Mouse (Mus musculus) hindbrain, embryonic 13.5 days (tissue): Measurements from ENCODE around the gene Pycard. TPM values are rescaled to one million over a fixed set of nuclear protein-coding genes. Genes with fewer than 3 reads are reported as not detected.

Experiments used
- ATAC-seq: fragments of 200-750 bp; cut with Nextera tagmentation; 2 replicates; pipeline ENCODE4 v1.8.0; 2017; ENCODE audit warnings: moderate TSS enrichment; ENCODE audit not compliant: low FRiP score
- H3K27ac ChIP-seq: fragments of 300-500 bp; sonication (generic); 2 replicates; pipeline ENCODE4 v1.5.1; 2015; ENCODE audit warnings: inconsistent platforms, mild to moderate bottlenecking, moderate library complexity
- H3K27me3 ChIP-seq: fragments of 300-500 bp; sonication (generic); 2 replicates; pipeline ENCODE4 v1.6.1; 2015; ENCODE audit warnings: mild to moderate bottlenecking, inconsistent platforms
- H3K36me3 ChIP-seq: fragments of 300-500 bp; sonication (generic); 2 replicates; pipeline ENCODE4 v1.6.1; 2015; ENCODE audit warnings: mild to moderate bottlenecking, inconsistent platforms
- H3K4me1 ChIP-seq: fragments of 300-500 bp; sonication (generic); replicated peaks from 2 replicates; pipeline ENCODE4 v1.6.1; 2015; ENCODE audit warnings: inconsistent platforms
- H3K4me2 ChIP-seq: fragments of 300-500 bp; sonication (generic); 2 replicates; pipeline ENCODE4 v1.6.1; 2015; ENCODE audit warnings: inconsistent platforms, mild to moderate bottlenecking, moderate library complexity
- H3K4me3 ChIP-seq: fragments of 300-500 bp; sonication (generic); 2 replicates; pipeline ENCODE4 v1.5.1; 2015; ENCODE audit warnings: mild to moderate bottlenecking, inconsistent platforms
- H3K9ac ChIP-seq: fragments of 300-500 bp; sonication (generic); 2 replicates; pipeline ENCODE4 v1.6.1; 2015; ENCODE audit warnings: mild to moderate bottlenecking, inconsistent platforms
- H3K9me3 ChIP-seq: fragments of 300-500 bp; sonication (generic); 2 replicates; pipeline ENCODE4 v1.6.1; 2016; ENCODE audit warnings: inconsistent platforms
- WGBS: fragments of 180-500 bp; shearing (Covaris S2); methylation state at CpG from one replicate; pipeline ENCODE4 v1.1.7; 2015; 5-methylcytosine and 5-hydroxymethylcytosine counted together
- polyA plus RNA-seq: library from polyadenylated mRNA; unstranded; fragments of >200 nt; fragmentation: Nextera tagmentation; extraction: Ambion mirVana; gene quantifications from 2 replicates; pipeline ENCODE4 v1.2.1, GENCODE M21; 2015

Gene Pycard
- polyA plus RNA-seq, 1 experiment from 2014 or later = 8.2 TPM

DNA sequence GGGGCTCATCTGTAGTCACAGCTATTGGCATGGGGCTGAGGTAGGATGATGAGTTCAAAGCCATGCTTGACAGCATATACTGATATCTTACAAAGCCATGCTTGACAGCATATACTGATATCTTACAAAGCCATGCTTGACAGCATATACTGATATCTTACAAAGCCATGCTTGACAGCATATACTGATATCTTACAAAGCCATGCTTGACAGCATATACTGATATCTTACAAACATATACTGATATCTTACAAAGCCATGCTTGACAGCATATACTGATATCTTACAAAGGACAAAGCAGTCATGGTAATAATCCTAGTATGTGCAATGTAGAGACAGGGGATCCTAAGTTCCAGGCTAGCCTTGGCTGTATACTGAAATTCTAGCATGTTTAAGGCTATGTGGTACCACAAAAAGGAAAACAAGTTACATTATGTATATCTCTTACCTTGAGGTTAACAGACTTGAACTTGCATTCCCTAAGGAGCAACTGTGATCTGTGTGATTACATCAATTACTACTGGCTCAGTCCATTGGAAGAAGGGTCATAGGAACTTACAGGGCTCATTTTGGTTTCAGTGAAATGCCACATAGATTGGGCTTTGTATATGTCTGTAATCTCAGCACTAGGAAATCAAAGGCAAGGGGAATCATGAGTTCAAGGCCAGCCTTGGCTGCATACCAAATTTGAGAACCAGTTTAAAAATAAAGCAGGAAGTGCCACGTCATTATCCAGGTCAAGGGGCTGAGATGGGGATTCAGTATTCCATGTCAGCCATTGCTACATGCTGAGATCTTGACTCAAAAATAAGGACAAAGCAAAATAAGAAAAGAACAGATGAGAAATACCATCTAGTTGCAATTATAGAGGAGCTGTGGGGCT, 6.6 kb upstream of the Pycard start:
- H3K4me2 ChIP-seq = no peak overlapping the region
- no peak overlapping the region for H3K9ac ChIP-seq
- H3K27me3 ChIP-seq = peaks cover 18% of the 10 kb centered on the region
- ATAC-seq = no peak
- no peak overlapping the region for H3K27ac ChIP-seq
- H3K36me3 ChIP-seq = no peaks in the 10 kb centered on the region
- 71% methylated on average over 1 of the region's 1 CpGs for WGBS
- no peak overlapping the region for H3K4me3 ChIP-seq
- H3K4me1 ChIP-seq = peaks cover 11% of the 10 kb centered on the region
- H3K9me3 ChIP-seq = no peaks in the 10 kb centered on the region

DNA sequence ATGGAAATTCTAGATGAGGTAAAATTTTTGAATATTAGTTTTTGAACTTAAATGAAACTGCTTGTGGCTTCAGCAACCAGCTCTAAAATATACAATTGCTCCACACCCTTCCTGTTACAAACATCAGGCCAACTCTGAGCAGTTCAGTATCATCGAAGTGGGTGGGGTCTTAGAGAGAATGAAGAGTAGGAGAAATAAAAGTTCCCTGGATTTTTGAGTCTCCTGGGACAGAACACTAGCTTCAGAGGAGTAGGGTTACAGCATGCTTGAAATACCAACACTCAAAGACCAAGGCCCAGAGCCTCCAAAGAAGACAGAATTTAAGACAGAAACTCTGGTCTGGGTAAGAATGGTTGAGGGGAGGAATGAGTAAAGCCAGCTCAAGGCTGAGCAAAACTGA, 5.8 kb upstream of the Pycard start:
- Histone ChIP-seq H3K4me1 (peaks cover 5% of the 10 kb centered on the region), H3K36me3 (no peaks in the 10 kb centered on the region), H3K4me3 (no peak overlapping the region), H3K4me2 (no peak overlapping the region), H3K27ac (no peak overlapping the region), H3K9me3 (no peaks in the 10 kb centered on the region), H3K27me3 (peaks cover 10% of the 10 kb centered on the region), H3K9ac (no peak overlapping the region)
- no peak for ATAC-seq
- WGBS = 85% methylated on average over 1 of the region's 1 CpGs

DNA sequence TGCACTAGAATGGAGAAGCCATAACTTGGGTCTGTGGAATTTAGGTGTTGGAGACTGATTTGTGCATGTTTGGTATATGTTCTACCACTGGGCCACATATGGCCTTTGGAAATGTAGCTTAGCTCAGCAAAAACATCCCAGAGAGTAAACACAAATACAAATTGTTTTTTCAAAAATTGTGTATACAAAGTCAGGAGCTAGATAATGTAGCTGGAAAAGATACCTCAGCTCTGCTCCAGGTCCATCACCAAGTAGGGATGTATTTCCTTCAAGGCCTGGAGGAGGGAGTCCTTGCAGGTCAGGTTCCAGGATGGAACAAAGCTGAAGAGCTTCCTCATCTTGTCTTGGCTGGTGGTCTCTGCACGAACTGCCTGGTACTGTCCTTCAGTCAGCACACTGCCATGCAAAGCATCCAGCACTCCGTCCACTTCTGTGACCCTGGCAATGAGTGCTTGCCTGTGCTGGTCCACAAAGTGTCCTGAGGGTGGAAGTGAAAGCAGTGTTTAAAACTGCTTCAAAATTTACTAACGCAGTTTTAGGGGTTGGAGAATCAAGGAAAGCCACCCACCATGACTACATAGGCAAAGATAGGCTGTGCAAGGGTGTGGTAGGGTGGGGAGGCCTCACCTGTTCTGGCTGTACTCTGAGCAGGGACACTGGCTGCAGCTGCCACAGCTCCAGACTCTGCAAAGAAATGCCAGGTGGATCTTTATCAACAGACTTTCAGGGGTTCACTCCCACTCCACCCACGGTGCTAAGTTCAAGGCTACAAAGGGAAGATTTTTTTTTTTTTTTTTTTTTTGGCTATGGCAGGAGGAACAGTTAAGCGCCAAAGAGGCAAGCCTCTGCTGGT, 953 bp downstream of the Pycard start:
- H3K4me3 ChIP-seq = peak overlapping the region; percentile 2; the same call in 1 of the 2 replicates
- ATAC-seq = no peak
- no peak overlapping the region for H3K9ac ChIP-seq
- H3K9me3 ChIP-seq = no peaks in the 10 kb centered on the region
- H3K4me1 ChIP-seq = peaks cover 9% of the 10 kb centered on the region; the same call in 1 of the 2 replicates
- H3K36me3 ChIP-seq = peaks cover 35% of the 10 kb centered on the region
- 0 out of 2 replicates have a peak overlapping the region, but pooled peaks have one; percentile 4 for H3K27ac ChIP-seq
- peak overlapping the region; percentile 36 for H3K4me2 ChIP-seq
- H3K27me3 ChIP-seq = no peaks in the 10 kb centered on the region
- WGBS = 57% methylated on average over 5 of the region's 5 CpGs

DNA sequence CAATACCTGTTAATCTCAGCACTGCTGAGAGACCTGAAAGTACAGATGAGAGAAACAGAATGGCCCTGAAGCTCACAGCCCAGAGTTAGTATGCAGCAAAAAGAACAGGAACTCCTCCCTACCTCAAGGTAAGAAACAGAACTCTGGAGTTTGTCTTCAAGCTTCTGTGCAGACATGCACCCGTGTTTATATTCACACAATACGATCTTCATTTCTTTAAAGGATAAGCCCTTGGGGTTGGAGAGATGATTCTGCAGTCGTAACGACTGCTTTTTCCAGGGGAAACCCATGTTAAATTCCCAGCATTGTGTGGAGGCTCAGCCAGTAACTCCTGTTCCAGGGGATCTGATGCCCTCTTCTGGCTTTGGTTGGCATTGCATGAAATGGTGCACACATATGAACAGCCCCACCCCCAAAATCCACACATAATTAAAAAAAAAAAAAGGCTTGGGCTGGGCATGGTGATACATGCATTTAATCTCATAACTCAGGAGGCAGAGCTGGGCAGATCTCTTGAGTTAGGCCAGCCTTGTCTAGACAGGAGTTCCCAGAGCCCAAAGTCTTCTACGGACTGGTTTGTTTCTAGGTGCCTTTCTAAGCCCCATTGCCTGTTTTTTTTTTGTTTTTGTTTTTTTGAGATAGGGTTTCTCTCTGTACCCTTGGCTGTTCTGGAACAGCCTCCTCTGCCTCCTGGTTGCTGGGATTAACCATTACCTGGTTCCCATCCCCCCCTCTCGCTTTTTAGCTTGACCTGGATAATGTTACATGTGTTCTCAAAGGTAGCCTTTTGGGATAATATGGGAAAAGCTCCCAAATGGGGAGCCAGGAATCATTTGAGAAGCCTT, 1.8 kb downstream of the Pycard start:
- Histone ChIP-seq H3K9ac (no peak overlapping the region), H3K4me3 (no peak overlapping the region), H3K27ac (peak overlapping the region; percentile 14; the same call in 1 of the 2 replicates), H3K27me3 (no peaks in the 10 kb centered on the region), H3K36me3 (peaks cover 44% of the 10 kb centered on the region), H3K4me2 (no peak overlapping the region), H3K4me1 (peaks cover 9% of the 10 kb centered on the region; the same call in 1 of the 2 replicates), H3K9me3 (no peaks in the 10 kb centered on the region)
- 48% methylated on average over 6 of the region's 6 CpGs for WGBS
- ATAC-seq = peak; percentile 67; the same call in 1 of the 2 replicates

DNA sequence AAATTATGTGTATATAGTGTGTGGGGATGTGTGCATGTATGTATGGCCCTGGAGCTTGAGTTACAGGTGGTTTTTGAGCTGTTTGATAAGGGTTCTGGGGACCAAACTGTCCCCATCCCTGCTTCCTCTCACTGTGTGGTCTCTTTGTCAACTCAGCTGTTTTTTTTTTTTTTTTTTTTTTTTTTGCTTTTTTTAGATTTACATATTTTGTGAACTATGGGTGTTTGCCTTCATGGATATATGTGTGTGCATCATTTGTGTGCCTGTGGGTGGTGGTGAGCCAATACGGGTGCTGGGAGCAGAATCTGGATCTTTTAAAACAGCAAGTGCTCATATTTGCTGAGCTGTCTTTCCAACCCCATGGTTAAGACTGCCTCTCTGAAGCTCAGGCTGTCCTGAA, 4.8 kb downstream of the Pycard start:
- Histone ChIP-seq H3K4me1 (peaks cover 9% of the 10 kb centered on the region; the same call in 1 of the 2 replicates), H3K4me2 (no peak overlapping the region), H3K27ac (no peak overlapping the region), H3K27me3 (no peaks in the 10 kb centered on the region), H3K36me3 (peaks cover 74% of the 10 kb centered on the region), H3K9ac (no peak overlapping the region), H3K4me3 (no peak overlapping the region), H3K9me3 (no peaks in the 10 kb centered on the region)
- no peak for ATAC-seq
- 100% methylated on average over 1 of the region's 1 CpGs for WGBS

DNA sequence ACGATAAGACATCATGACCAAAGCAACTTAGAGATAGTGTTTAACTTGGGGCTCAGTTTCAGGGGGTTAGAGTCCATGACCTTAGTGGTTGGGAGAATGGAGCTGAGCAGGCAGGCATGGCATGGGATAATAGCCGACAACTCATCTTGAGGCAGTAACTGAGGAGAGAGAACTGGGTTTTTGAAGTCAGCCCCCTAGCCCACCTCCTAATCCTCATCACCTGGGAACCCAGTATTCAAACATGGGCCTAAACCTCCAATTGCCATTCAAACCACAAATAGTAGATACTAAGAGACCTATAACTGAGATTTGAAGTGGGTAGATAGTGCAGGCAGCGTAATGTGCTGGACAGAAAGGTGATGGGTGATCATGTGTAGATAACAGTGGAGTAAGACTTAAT, 13.1 kb downstream of the Pycard start:
- H3K4me1 ChIP-seq = no peaks in the 10 kb centered on the region
- peaks cover 97% of the 10 kb centered on the region for H3K36me3 ChIP-seq
- WGBS = 94% methylated on average over 3 of the region's 3 CpGs
- no peak overlapping the region for H3K4me2 ChIP-seq
- no peaks in the 10 kb centered on the region for H3K9me3 ChIP-seq
- no peak for ATAC-seq
- H3K4me3 ChIP-seq = no peak overlapping the region
- no peak overlapping the region for H3K9ac ChIP-seq
- H3K27ac ChIP-seq = no peak overlapping the region
- no peaks in the 10 kb centered on the region for H3K27me3 ChIP-seq

DNA sequence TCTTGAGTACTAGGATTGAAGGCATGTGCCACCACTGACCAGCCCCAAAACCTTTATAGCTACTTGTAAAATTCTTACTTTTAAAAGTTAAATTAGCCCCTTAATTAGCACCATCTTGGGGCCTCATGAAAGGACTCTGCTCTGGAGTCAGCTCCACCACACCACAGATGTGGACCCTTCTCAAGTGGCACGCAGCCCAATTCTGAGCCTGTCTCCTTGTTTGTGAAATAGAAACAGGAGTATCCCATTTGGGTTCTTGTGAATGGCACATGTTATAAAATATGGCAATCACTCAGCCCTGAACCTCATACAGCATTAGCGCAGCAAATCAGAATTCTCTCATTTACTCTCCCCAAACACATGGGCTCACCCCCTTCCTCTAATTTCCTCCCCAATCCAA, 14.8 kb downstream of the Pycard start:
- H3K9me3 ChIP-seq = no peaks in the 10 kb centered on the region
- ATAC-seq = no peak
- H3K27me3 ChIP-seq = no peaks in the 10 kb centered on the region
- H3K36me3 ChIP-seq = peaks cover 96% of the 10 kb centered on the region
- 0 out of 2 replicates have a peak, but pooled peaks cover 3% of the 10 kb centered on the region for H3K4me1 ChIP-seq
- H3K4me2 ChIP-seq = no peak overlapping the region
- H3K4me3 ChIP-seq = no peak overlapping the region
- H3K27ac ChIP-seq = no peak overlapping the region
- 96% methylated on average over 2 of the region's 2 CpGs for WGBS
- H3K9ac ChIP-seq = no peak overlapping the region

DNA sequence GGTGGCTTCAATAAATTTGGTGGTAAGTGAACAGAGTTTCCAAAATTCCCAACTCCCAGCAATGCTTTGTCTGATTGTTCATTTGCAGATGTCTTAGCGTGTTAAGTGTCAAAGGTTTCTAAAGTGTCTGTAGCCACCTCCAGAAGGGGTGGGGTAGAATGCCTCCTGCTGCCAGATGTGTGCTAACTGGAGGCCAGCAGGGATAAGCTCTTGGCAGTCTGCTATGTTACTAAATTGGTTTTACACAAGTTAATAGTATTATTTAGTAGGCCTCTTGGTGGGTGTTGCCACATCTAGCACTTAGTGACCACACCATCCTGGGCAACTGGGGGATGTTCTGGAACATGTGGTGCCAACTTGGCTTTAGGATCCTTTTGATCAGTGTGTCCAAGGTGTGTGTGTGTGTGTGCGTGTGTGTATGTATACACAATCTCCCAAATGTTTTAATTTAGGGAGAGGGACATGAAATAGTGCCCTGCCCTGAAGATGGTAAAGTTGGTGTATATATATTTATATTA, 19.2 kb downstream of the Pycard start:
- H3K4me2 ChIP-seq = no peak overlapping the region
- H3K27me3 ChIP-seq = no peaks in the 10 kb centered on the region
- no peak overlapping the region for H3K27ac ChIP-seq
- peaks cover 11% of the 10 kb centered on the region for H3K4me1 ChIP-seq
- peaks cover 93% of the 10 kb centered on the region for H3K36me3 ChIP-seq
- H3K9ac ChIP-seq = no peak overlapping the region
- WGBS = 94% methylated on average over 2 of the region's 2 CpGs
- H3K4me3 ChIP-seq = no peak overlapping the region
- ATAC-seq = no peak
- no peaks in the 10 kb centered on the region for H3K9me3 ChIP-seq

DNA sequence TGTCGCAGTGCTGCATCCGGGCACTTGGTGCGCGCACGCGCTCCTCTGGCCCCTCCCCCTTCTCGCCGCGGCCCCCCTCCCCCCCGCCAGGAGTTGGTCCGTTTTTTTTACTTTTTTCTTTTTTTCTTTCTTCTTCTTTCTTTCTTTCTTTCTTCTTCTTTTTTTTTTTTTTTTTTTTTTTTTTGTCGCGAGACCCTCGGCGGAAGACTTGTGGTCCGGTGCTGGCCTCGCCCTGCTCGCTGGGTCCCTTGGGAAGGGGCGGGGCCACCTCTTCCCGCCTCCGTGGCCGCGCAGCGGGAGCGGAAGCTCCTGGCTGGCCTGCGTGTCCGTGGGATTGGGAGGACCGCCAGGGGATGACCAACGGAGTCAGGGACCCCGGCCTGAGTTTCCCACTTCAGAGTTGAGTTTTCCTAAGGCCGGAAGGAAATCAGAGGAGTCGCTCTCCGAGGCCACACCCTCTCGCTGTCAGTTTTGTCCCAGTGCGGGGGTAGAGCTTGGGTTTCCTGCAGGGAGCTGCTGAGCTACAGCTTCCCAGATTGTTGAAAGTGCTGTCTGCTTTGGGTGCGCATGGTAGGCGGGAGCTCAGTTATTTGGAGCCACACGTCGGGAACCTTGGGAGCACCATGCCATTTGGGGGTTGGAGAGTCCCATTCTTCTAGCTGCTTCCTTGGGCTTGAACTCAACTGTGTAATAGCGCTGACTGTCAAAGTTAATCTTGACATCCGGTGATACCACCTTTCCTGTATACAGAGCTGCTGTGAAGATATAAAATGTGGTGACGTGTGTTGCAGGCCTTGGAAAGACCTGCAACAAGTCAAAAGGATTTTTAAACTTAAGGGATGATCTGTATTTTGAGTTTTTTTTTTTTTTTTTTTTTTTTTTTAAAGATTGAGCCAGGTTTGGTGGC, 25.5 kb downstream of the Pycard start:
- H3K4me1 ChIP-seq = peaks cover 28% of the 10 kb centered on the region
- 1% methylated on average over 31 of the region's 42 CpGs for WGBS
- H3K27ac ChIP-seq = peak overlapping the region; percentile 98
- peak overlapping the region; percentile 74 for H3K4me2 ChIP-seq
- H3K9ac ChIP-seq = peak overlapping the region; percentile 97
- H3K36me3 ChIP-seq = peaks cover 35% of the 10 kb centered on the region
- 0 out of 2 replicates have a peak, but pooled peaks have one; percentile 26 for ATAC-seq
- no peaks in the 10 kb centered on the region for H3K9me3 ChIP-seq
- H3K4me3 ChIP-seq = peak overlapping the region; percentile 94
- H3K27me3 ChIP-seq = no peaks in the 10 kb centered on the region

DNA sequence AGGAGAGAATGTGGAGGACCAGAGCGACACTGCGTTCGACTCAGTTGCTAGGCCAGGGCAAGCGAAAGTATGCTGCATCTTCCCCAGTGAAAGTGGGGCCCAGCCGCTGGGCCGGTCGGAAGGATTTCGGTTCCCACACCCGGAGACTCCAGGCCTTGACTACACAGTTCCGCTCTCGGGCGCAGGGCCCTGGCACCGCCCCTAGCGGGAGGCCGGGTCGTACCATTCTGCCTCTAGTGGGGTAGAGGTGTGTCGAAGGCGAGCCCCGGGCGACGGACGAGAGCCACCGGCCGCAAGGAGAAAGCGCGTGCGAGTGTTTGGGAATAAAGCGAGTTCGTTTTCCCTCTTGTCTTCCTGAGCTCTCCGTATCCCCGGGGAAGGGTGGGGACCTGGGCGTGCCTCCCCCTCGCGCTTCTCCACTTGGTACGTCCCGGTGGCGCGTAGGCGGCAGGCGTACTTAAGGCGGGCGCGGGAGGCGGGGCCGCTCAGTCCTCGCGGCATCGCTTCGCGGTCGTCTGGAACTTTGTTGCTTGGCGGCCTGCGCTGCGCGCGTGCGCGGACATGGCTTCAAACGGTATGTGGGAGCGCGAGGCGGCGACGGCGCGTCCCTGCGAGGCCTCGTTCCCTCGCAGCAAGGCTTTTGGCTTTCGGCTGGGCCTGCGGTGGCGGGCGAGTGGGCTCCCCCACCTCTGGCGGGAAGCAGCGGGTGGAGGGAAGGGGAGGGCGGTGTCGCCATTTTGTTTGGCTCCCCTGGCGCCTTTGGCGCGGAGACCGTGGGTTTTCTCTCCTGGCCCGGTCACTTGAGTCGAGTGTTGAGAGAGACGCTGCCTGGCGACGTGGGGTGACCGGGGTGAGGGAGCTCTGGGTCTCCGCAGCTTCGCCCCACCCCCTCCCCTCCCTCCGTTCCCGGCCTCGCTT, 26.4 kb downstream of the Pycard start, which contains the start of gene Fus:
Gene Fus (plus strand): TSS at position 454 of the 918 bp plus-strand sequence.
- peak; percentile 95 for ATAC-seq
- Histone ChIP-seq H3K4me2 (peak within 1 kb of the TSS; percentile 74), H3K9ac (peak within 1 kb of the TSS; percentile 97), H3K4me3 (peak within 1 kb of the TSS; percentile 94), H3K36me3 (peaks cover 25% of the 10 kb centered on the region), H3K27me3 (no peaks in the 10 kb centered on the region), H3K27ac (peak within 1 kb of the TSS; percentile 98), H3K4me1 (peaks cover 28% of the 10 kb centered on the region), H3K9me3 (no peaks in the 10 kb centered on the region)
- WGBS = under 1% methylated on average over 88 of the region's 92 CpGs
